Comparison of ENCODE assay signal across 10 mouse cellular contexts in the genomic region with DNA sequence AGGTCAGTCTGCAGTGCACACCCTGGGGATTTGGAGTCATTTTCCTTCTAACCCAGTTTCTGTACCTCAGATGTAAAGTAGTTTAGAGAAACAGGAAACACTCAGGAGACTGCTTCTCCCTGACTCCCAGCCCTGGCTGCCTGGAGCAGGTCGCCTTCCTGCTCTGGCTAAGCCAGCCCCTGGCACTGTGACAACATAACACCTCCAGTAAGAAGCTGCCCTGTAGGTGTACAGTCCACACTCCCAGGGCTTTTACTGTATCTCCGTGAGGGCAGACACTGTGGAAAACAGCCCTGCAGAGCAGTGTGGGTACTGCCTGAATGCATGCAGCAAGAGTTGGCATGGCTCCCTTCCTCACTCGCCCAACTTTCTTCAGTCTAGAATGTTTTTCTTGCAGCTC. TPM values are rescaled to one million over a fixed set of nuclear protein-coding genes. Genes with fewer than 3 reads are reported as not detected.
A peak's percentile ranks its signal among the peaks of the same experiment; 100 is the strongest.
DNase-seq lines count a peak whose midpoint lies in the region; ATAC-seq and TF ChIP-seq lines count a peak whose summit lies in the region.
"Had no signal": no experiment of that assay in that cellular context is flagged by ENCODE, and none has a peak within 500 bp of the region (broad histone marks: within the 10 kb centered on the region; RNA-seq: fewer than 3 reads in every experiment).

No protein-coding gene starts in this region.

- no peaks in the 10 kb centered on the region for H3K9me3 ChIP-seq in hindbrain, embryonic 15.5 days

- 0 out of 2 replicates have a peak overlapping the region, but pooled peaks have one; percentile 3 for H3K27ac ChIP-seq in embryonic fibroblast, embryonic 13.5 days (ENCODE audit: insufficient read depth, low read length)
- peak overlapping the region; percentile 41 for H3K27ac ChIP-seq in hindbrain, embryonic 15.5 days (replicated peaks)

- 0 out of 2 replicates have a peak, but pooled peaks cover 4% of the 10 kb centered on the region for H3K36me3 ChIP-seq in hindbrain, embryonic 15.5 days

- TF ChIP-seq CTCF in embryonic fibroblast, embryonic 13.5 days (IDR thresholded peaks at IDR 0.05; ENCODE audit: borderline replicate concordance, insufficient read depth, low read length): no peak

- no peak for ATAC-seq in hindbrain, embryonic 15.5 days (ENCODE audit: low FRiP score, low read depth)

- peaks cover 43% of the 10 kb centered on the region for H3K4me1 ChIP-seq in embryonic fibroblast, embryonic 13.5 days (ENCODE audit: control insufficient read depth, insufficient read depth, low read length)
- peaks cover 78% of the 10 kb centered on the region for H3K4me1 ChIP-seq in hindbrain, embryonic 15.5 days (replicated peaks)

- DNase-seq in left cerebral cortex, postnatal 4 days: peak; percentile 39
- DNase-seq in left cerebral cortex, adult 18-20 months (ENCODE audit: low spot score in 2 of 2): no peak
- peak; percentile 48 for DNase-seq in lung, postnatal 10 days
- DNase-seq in thymus, postnatal 36 days: no peak
- DNase-seq in embryo, embryonic 11 days: no peak
- DNase-seq in left cerebral cortex, adult 8-10 months (ENCODE audit: low spot score in 2 of 2): no peak

- 43% methylated on average over 3 of the region's 3 CpGs for WGBS in hindbrain, embryonic 15.5 days

- intact Hi-C loops in left cerebral cortex, postnatal 4 days (cut with DNase I): no loop called here

- peak overlapping the region; percentile 87 for H3K4me2 ChIP-seq in hindbrain, embryonic 15.5 days

- H3K9ac ChIP-seq in hindbrain, embryonic 15.5 days: peak overlapping the region; percentile 15

- no peaks in the 10 kb centered on the region for H3K27me3 ChIP-seq in hindbrain, embryonic 15.5 days

- H3K4me3 ChIP-seq in embryonic fibroblast, embryonic 13.5 days (ENCODE audit: insufficient read depth, low read length): no peak overlapping the region
- peak overlapping the region; percentile 97 for H3K4me3 ChIP-seq in hindbrain, embryonic 15.5 days

- no peak for TF ChIP-seq POLR2A in embryonic fibroblast, embryonic 13.5 days (IDR thresholded peaks at IDR 0.05; ENCODE audit: low read depth, low read length)

RNA-seq across cellular contexts. Expression of a gene that starts 3.4 kb away (rescaled TPM):
- total RNA-seq in left cerebral cortex, postnatal 4 days (2021): 100 to 1,000 TPM; 104 to 108 TPM
- total RNA-seq in left cerebral cortex, adult 18-20 months (2021): 10 to 100 TPM; 17.1 to 17.7 TPM
- 20.2 and 21.8 TPM in 2 replicates for polyA plus RNA-seq in embryonic fibroblast, embryonic 13.5 days (2011; ENCODE audit: insufficient read length, low read depth, missing spikeins)
- 5.2 and 6.3 TPM in 2 replicates for polyA plus RNA-seq in hindbrain, embryonic 15.5 days (2015; fragmentation: Nextera tagmentation; extraction: Ambion mirVana)
- 10 to 100 TPM; 19.4 to 25.6 (median 22.0) TPM for total RNA-seq in left cerebral cortex, adult 8-10 months (2022)

RNA-seq across cellular contexts. Expression of a gene that starts 11.2 kb away (rescaled TPM):
- not detected for total RNA-seq in left cerebral cortex, postnatal 4 days (2021)
- not detected for total RNA-seq in left cerebral cortex, adult 18-20 months (2021)
- not detected in 2 replicates for polyA plus RNA-seq in embryonic fibroblast, embryonic 13.5 days (2011; ENCODE audit: insufficient read length, low read depth, missing spikeins)
- polyA plus RNA-seq in hindbrain, embryonic 15.5 days (2015; fragmentation: Nextera tagmentation; extraction: Ambion mirVana): not detected in 2 replicates
- not detected for total RNA-seq in left cerebral cortex, adult 8-10 months (2022)
- total RNA-seq: ES-E14 had no signal
- polyA plus RNA-seq: gonadal fat pad, adult 2 months had no signal

RNA-seq across cellular contexts. Expression of a gene that starts 59.4 kb away (rescaled TPM):
- total RNA-seq in left cerebral cortex, postnatal 4 days (2021): 10 to 100 TPM; 18.0 to 18.7 TPM
- total RNA-seq in left cerebral cortex, adult 18-20 months (2021): 10 to 100 TPM; 12.7 to 13.9 TPM
- polyA plus RNA-seq in embryonic fibroblast, embryonic 13.5 days (2011; ENCODE audit: insufficient read length, low read depth, missing spikeins): 79.5 and 83.7 TPM in 2 replicates
- 9.7 and 12.3 TPM in 2 replicates for polyA plus RNA-seq in hindbrain, embryonic 15.5 days (2015; fragmentation: Nextera tagmentation; extraction: Ambion mirVana)
- 10 to 100 TPM; 12.8 to 17.0 (median 14.9) TPM for total RNA-seq in left cerebral cortex, adult 8-10 months (2022)

Comparison
In these comparisons a context has a peak if more than half of its experiments do, and no peak if none do; other contexts are left out.
1. DNase-seq: peak in left cerebral cortex, postnatal 4 days (single experiment) and lung, postnatal 10 days (single experiment); none in left cerebral cortex, adult 18-20 months (0 of 2), thymus, postnatal 36 days (0 of 2), embryo, embryonic 11 days (single experiment) and left cerebral cortex, adult 8-10 months (0 of 2).